Mouse (Mus musculus): ENCODE data around the gene Gm7361.
"Not testable (repeated sequence)": the region's sequence is repeated elsewhere in the genome, so short reads cannot be mapped to it uniquely, and the experiment has no call there.

Gm7361 gene

DNA sequence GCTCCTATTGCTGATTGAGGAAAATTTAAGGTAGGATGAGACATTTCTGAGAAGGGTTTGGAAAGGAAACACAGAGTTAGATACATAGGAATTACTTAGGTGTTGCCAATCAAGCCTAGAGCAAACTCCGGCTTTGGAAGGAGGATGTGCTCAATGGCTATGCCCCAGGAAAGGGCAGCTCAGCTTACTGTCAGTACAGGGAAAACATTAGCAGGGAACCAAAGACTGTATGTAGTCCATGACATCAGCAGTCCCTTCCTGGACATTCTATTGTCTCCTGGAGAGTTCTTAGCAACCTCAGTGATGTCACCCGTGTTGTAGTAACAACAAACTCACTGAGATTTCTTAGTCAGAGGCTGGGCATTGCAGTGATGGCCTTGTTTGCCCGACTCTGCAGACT lies at the start of gene Gm7361:
Gm7361 (plus strand) TSS at position 301 of the 400 bp plus-strand sequence.
- DNase-seq (ENCODE audit: low read depth), result not testable (repeated sequence)

- DNase-seq (ENCODE audit: low read depth), result no peak
Measured at GRCm38 (mm10) chr5:26211030-26211429, 46.5 kb upstream of the Gm7361 start.

DNA sequence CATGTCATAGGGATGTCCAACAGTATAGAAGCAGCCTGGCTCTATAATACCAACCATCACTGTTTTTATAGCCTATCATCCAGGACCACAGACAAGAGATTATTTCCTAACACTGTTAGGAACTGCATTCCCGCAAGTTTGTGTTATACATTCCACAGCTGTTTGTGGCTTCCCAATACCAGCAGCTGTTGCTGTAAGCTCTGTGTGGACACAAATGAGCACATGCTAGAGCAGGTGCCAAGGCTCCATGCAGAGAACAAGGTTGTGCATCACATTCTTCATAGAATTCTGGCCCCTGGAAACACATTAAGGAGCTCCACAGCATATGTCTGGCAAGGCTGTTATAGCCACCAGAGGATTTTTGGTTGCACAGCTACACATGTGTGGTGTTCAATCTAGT lies 35.4 kb upstream of the Gm7361 start:
- DNase-seq (ENCODE audit: low read depth), result no peak

GRCm38 (mm10) chr5:26266656-26267055 lies 9.2 kb downstream of the Gm7361 start:
- DNase-seq (ENCODE audit: low read depth), result not testable (repeated sequence)

GRCm38 (mm10) chr5:26280361-26280760 lies 22.9 kb downstream of the Gm7361 start:
- DNase-seq (ENCODE audit: low read depth), result no peak

GRCm38 (mm10) chr5:26281717-26282116 lies 24.2 kb downstream of the Gm7361 start:
- no peak for DNase-seq (ENCODE audit: low read depth)

GRCm38 (mm10) chr5:26282282-26282681 lies 24.8 kb downstream of the Gm7361 start:
- DNase-seq (ENCODE audit: low read depth), result peak; percentile 22

DNA sequence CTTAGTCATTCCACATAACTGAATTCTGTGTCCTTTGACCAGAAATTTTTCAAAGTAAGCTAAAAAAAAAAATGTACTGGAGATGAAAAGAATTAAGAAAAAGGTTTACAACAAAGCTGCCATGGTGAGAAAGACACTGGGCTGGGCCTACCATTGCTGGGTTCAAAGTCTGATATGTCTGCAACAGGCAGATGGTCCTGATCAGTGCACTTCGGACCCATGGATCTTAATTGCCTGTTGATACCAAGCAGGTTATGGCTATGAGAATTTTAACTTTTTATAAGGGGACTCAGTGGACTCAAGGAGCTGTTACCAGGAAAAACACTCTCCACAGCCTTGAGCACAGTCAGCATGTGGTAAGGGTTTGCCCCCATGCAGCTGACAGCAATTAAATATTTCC lies 25.9 kb downstream of the Gm7361 start:
- DNase-seq (ENCODE audit: low read depth), result no peak

DNA sequence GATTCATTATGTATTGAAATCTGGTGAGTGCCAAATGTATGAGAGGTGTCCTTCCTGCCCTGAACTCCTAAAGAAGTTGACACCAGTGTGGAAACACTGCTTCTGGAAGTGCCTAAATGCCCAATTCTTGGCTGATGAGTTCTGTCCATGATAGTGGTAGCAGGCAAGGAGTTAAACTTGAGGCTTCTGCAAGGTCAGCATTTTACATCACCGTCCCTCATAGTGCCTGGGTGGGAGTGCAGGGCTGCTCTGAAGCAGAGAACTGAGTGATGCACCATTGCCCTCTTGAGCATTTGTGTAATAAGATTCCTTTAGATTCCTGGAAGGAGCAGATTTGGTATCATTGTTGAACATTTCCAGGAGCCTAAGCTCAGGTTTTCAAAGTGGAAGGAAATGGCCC lies 34.1 kb downstream of the Gm7361 start:
- DNase-seq (ENCODE audit: low read depth), result no peak

DNA sequence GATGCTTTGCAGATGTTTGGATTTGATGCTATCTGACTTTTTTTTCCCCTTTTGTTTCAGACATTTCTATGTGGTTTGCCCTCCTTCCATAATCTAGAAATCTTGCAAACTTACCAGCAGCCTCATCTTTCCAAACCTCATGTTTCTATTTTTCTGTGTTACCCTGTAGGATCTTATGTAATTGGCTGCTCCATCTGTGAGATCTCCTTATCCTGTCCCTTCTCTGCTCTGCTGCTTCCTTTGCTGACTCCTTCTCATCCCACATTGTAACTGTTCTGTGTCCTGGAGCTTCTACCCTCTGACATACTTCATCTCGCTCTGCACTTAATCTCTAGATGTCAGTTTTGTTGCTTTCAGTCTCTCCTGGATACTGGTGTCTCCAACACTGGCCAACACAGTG lies 35.8 kb downstream of the Gm7361 start:
- no peak for DNase-seq (ENCODE audit: low read depth)
